Mouse (Mus musculus) limb, embryonic 15.5 days (tissue): ENCODE measurements at regions not wholly inside any gene's neighbourhood (a gene's known extent, or its start where the extent isn't known, plus 50 kb on each side); places are given as distances from the start of the nearest gene placed in this dataset.

Source experiments
- ATAC-seq: fragments of 200-750 bp; cut with Nextera tagmentation; 2 replicates; pipeline ENCODE4 v1.8.0; 2017; ENCODE audit warnings: low read depth, moderate TSS enrichment; ENCODE audit not compliant: insufficient number of reproducible peaks, low FRiP score, low TSS enrichment
- H3K27ac ChIP-seq: fragments of 300-500 bp; sonication (generic); 2 replicates; pipeline ENCODE4 v1.5.1; 2015; ENCODE audit warnings: moderate library complexity, mild to moderate bottlenecking, inconsistent platforms
- H3K27me3 ChIP-seq: fragments of 300-500 bp; sonication (generic); 2 replicates; pipeline ENCODE4 v1.6.1; 2015; ENCODE audit warnings: inconsistent platforms
- H3K36me3 ChIP-seq: fragments of 300-500 bp; sonication (generic); 2 replicates; pipeline ENCODE4 v1.6.1; 2015; ENCODE audit warnings: inconsistent platforms
- H3K4me1 ChIP-seq: fragments of 300-500 bp; sonication (generic); 2 replicates; pipeline ENCODE4 v1.6.1; 2015; ENCODE audit warnings: inconsistent platforms
- H3K4me2 ChIP-seq: fragments of 300-500 bp; sonication (generic); 2 replicates; pipeline ENCODE4 v1.6.1; 2015; ENCODE audit warnings: mild to moderate bottlenecking, inconsistent platforms
- H3K4me3 ChIP-seq: fragments of 300-500 bp; sonication (generic); 2 replicates; pipeline ENCODE4 v1.5.1; 2015; ENCODE audit warnings: mild to moderate bottlenecking, inconsistent platforms
- H3K9ac ChIP-seq: fragments of 300-500 bp; sonication (generic); 2 replicates; pipeline ENCODE4 v1.6.1; 2015; ENCODE audit warnings: inconsistent platforms
- H3K9me3 ChIP-seq: fragments of 300-500 bp; sonication (generic); 2 replicates; pipeline ENCODE4 v1.6.1; 2016; ENCODE audit warnings: inconsistent platforms
- WGBS: fragments of 180-500 bp; shearing (Covaris S2); methylation state at CpG from one replicate; pipeline ENCODE4 v1.1.7; 2015; 5-methylcytosine and 5-hydroxymethylcytosine counted together

- H3K4me1 ChIP-seq: peaks cover 17% of the 10 kb centered on the region
- peak overlapping the region; percentile 90 for H3K4me2 ChIP-seq
- H3K36me3 ChIP-seq: no peaks in the 10 kb centered on the region
- H3K27ac ChIP-seq: peak overlapping the region; percentile 95
- peak overlapping the region; percentile 92 for H3K9ac ChIP-seq
- H3K27me3 ChIP-seq: no peaks in the 10 kb centered on the region
- peak overlapping the region; percentile 92 for H3K4me3 ChIP-seq
- WGBS: under 1% methylated on average over 80 of the region's 80 CpGs
- no peaks in the 10 kb centered on the region for H3K9me3 ChIP-seq
- ATAC-seq: peak; percentile 91
These were observed 162.0 kb upstream of the Nfe2l3 start for GRCm38 (mm10) chr6:51270216-51271127.

GRCm38 (mm10) chr6:51271128-51271480 is 161.4 kb upstream of the Nfe2l3 start:
- no peaks in the 10 kb centered on the region for H3K9me3 ChIP-seq
- peak overlapping the region; percentile 92 for H3K4me3 ChIP-seq
- H3K27me3 ChIP-seq: no peaks in the 10 kb centered on the region
- WGBS: 3% methylated on average over 10 of the region's 17 CpGs
- no peaks in the 10 kb centered on the region for H3K36me3 ChIP-seq
- H3K4me2 ChIP-seq: peak overlapping the region; percentile 90
- ATAC-seq: peak; percentile 66
- peaks cover 17% of the 10 kb centered on the region for H3K4me1 ChIP-seq
- peak overlapping the region; percentile 95 for H3K27ac ChIP-seq
- no peak overlapping the region for H3K9ac ChIP-seq

GRCm38 (mm10) chr6:51272136-51272736 is 160.2 kb upstream of the Nfe2l3 start:
- Histone ChIP-seq H3K9ac (no peak overlapping the region), H3K4me3 (no peak overlapping the region), H3K36me3 (no peaks in the 10 kb centered on the region), H3K4me1 (peaks cover 17% of the 10 kb centered on the region), H3K9me3 (no peaks in the 10 kb centered on the region), H3K27ac (no peak overlapping the region), H3K27me3 (no peaks in the 10 kb centered on the region), H3K4me2 (no peak overlapping the region)
- WGBS: 92% methylated on average over 19 of the region's 19 CpGs
- ATAC-seq: no peak

- H3K4me3 ChIP-seq: no peak overlapping the region
- no peak overlapping the region for H3K4me2 ChIP-seq
- no peaks in the 10 kb centered on the region for H3K9me3 ChIP-seq
- WGBS: 80% methylated on average over 10 of the region's 10 CpGs
- H3K4me1 ChIP-seq: peaks cover 9% of the 10 kb centered on the region
- no peak overlapping the region for H3K9ac ChIP-seq
- H3K27me3 ChIP-seq: no peaks in the 10 kb centered on the region
- no peaks in the 10 kb centered on the region for H3K36me3 ChIP-seq
- ATAC-seq: no peak
- no peak overlapping the region for H3K27ac ChIP-seq
These were observed 153.0 kb upstream of the Nfe2l3 start for GRCm38 (mm10) chr6:51279491-51279890.

- ATAC-seq: no peak
- no peak overlapping the region for H3K27ac ChIP-seq
- no peaks in the 10 kb centered on the region for H3K9me3 ChIP-seq
- no peak overlapping the region for H3K4me3 ChIP-seq
- no peak overlapping the region for H3K9ac ChIP-seq
- no peaks in the 10 kb centered on the region for H3K36me3 ChIP-seq
- H3K4me2 ChIP-seq: no peak overlapping the region
- whole genome bisulfite sequencing: 54% methylated on average over 7 of the region's 7 CpGs
- H3K27me3 ChIP-seq: no peaks in the 10 kb centered on the region
- peaks cover 16% of the 10 kb centered on the region for H3K4me1 ChIP-seq
These were observed 152.2 kb upstream of the Nfe2l3 start for GRCm38 (mm10) chr6:51280231-51280630.

- Histone ChIP-seq H3K27ac (peak overlapping the region; percentile 17), H3K36me3 (no peaks in the 10 kb centered on the region), H3K9ac (no peak overlapping the region), H3K4me2 (no peak overlapping the region), H3K27me3 (no peaks in the 10 kb centered on the region), H3K4me3 (no peak overlapping the region), H3K9me3 (no peaks in the 10 kb centered on the region), H3K4me1 (peaks cover 19% of the 10 kb centered on the region)
- ATAC-seq: no peak
- 42% methylated on average over 11 of the region's 11 CpGs for WGBS
These were observed 148.4 kb upstream of the Nfe2l3 start for GRCm38 (mm10) chr6:51283916-51284706.

GRCm38 (mm10) chr6:51284881-51285280 is 147.6 kb upstream of the Nfe2l3 start:
- no peaks in the 10 kb centered on the region for H3K27me3 ChIP-seq
- no peaks in the 10 kb centered on the region for H3K9me3 ChIP-seq

GRCm38 (mm10) chr6:51286836-51287235 is 145.6 kb upstream of the Nfe2l3 start:
- H3K27me3 ChIP-seq: no peaks in the 10 kb centered on the region
- H3K36me3 ChIP-seq: no peaks in the 10 kb centered on the region
- H3K9ac ChIP-seq: no peak overlapping the region
- H3K9me3 ChIP-seq: no peaks in the 10 kb centered on the region
- no peak overlapping the region for H3K27ac ChIP-seq
- H3K4me2 ChIP-seq: no peak overlapping the region
- 81% methylated on average over 2 of the region's 2 CpGs for WGBS
- peaks cover 19% of the 10 kb centered on the region for H3K4me1 ChIP-seq
- no peak for ATAC-seq
- H3K4me3 ChIP-seq: no peak overlapping the region

More at GRCm38 (mm10) chr6:51284881-51285280, 147.6 kb upstream of the Nfe2l3 start:
- ATAC-seq: no peak
- peaks cover 19% of the 10 kb centered on the region for H3K4me1 ChIP-seq
- no peak overlapping the region for H3K4me2 ChIP-seq
- H3K4me3 ChIP-seq: no peak overlapping the region
- no peaks in the 10 kb centered on the region for H3K36me3 ChIP-seq
- no peak overlapping the region for H3K9ac ChIP-seq
- H3K27ac ChIP-seq: peak overlapping the region; percentile 48; the same call in 1 of the 2 replicates
- 43% methylated on average over 9 of the region's 9 CpGs for WGBS

- Histone ChIP-seq H3K4me1 (peaks cover 19% of the 10 kb centered on the region), H3K36me3 (no peaks in the 10 kb centered on the region), H3K27ac (no peak overlapping the region), H3K9me3 (no peaks in the 10 kb centered on the region), H3K27me3 (no peaks in the 10 kb centered on the region), H3K9ac (no peak overlapping the region), H3K4me2 (no peak overlapping the region), H3K4me3 (no peak overlapping the region)
- ATAC-seq: no peak
- 32% methylated on average over 2 of the region's 2 CpGs for WGBS
These were observed 145.1 kb upstream of the Nfe2l3 start for GRCm38 (mm10) chr6:51287383-51287782.

GRCm38 (mm10) chr6:51287807-51288206 is 144.7 kb upstream of the Nfe2l3 start:
- Histone ChIP-seq H3K4me3 (no peak overlapping the region), H3K4me1 (peaks cover 19% of the 10 kb centered on the region), H3K27ac (no peak overlapping the region), H3K4me2 (no peak overlapping the region), H3K9ac (no peak overlapping the region), H3K36me3 (no peaks in the 10 kb centered on the region), H3K9me3 (no peaks in the 10 kb centered on the region), H3K27me3 (no peaks in the 10 kb centered on the region)
- no peak for ATAC-seq
- 38% methylated on average over 6 of the region's 6 CpGs for WGBS

- H3K4me2 ChIP-seq: no peak overlapping the region
- whole genome bisulfite sequencing: 76% methylated on average over 7 of the region's 7 CpGs
- H3K4me1 ChIP-seq: peaks cover 16% of the 10 kb centered on the region
- H3K4me3 ChIP-seq: no peak overlapping the region
- no peak overlapping the region for H3K9ac ChIP-seq
- H3K27ac ChIP-seq: no peak overlapping the region
- H3K27me3 ChIP-seq: no peaks in the 10 kb centered on the region
- no peaks in the 10 kb centered on the region for H3K36me3 ChIP-seq
- no peak for ATAC-seq
- no peaks in the 10 kb centered on the region for H3K9me3 ChIP-seq
These were observed 144.0 kb upstream of the Nfe2l3 start for GRCm38 (mm10) chr6:51288306-51289066.
